ENCODE assay signal across 8 mouse cellular contexts in genomic region chr10:3572723-3573649, GRCm38 (mm10). TPM values are rescaled to one million over a fixed set of nuclear protein-coding genes. Genes with fewer than 3 reads are reported as not detected.
DNase-seq lines count a peak whose midpoint lies in the region; ATAC-seq and TF ChIP-seq lines count a peak whose summit lies in the region.

No protein-coding gene starts in this region.

- no peaks in the 10 kb centered on the region for H3K36me3 ChIP-seq in stomach, embryonic 16.5 days (ENCODE audit: control insufficient read depth, insufficient read depth, low read length)

- no peak overlapping the region for H3K4me3 ChIP-seq in layer of hippocampus, adult 2 months
- H3K4me3 ChIP-seq in stomach, embryonic 16.5 days (replicated peaks; ENCODE audit: low read length), result no peak overlapping the region

- intact Hi-C loops in heart, postnatal 14 days (cut with DNase I), result loop anchor here (1.0 to 5.0 kb wide), 5 partner anchors 59 to 371 kb away; partner anchors contain the start of gene Plekhg1

- no peaks in the 10 kb centered on the region for H3K9me3 ChIP-seq in stomach, embryonic 16.5 days (replicated peaks; ENCODE audit: control insufficient read depth, low read length)

- peak; percentile 84 for TF ChIP-seq CTCF in layer of hippocampus, adult 2 months (conservative IDR thresholded peaks at IDR 0.05)

- peak; percentile 78 for ATAC-seq in megakaryocyte, adult 5-6 weeks (ENCODE audit: poor library complexity, severe bottlenecking)
- peak; percentile 86 for ATAC-seq in stomach, embryonic 16.5 days (ENCODE audit: insufficient read depth, low FRiP score)
- ATAC-seq in erythroblast, adult 5-6 weeks (replicated peaks; ENCODE audit: low FRiP score, poor library complexity, severe bottlenecking), result no peak

- no peak overlapping the region for H3K9ac ChIP-seq in stomach, embryonic 16.5 days (ENCODE audit: low read length)

- DNase-seq in 3T3-L1 (ENCODE audit: low read depth, low spot score) (peak; percentile 48), NIH3T3 (ENCODE audit: low read depth) (peak; percentile 43)
- peak; percentile 7 for DNase-seq in fat pad, adult 2 months (ENCODE audit: extremely low read depth, low read depth, low spot score)
- peak; percentile 35 to 60 for DNase-seq in heart, postnatal 14 days
- DNase-seq in layer of hippocampus, adult 2 months (ENCODE audit: low spot score in 2 of 2), result peak; percentile 18 to 23

- H3K4me1 ChIP-seq in stomach, embryonic 16.5 days (ENCODE audit: control insufficient read depth, insufficient read depth, low read length), result no peaks in the 10 kb centered on the region

- no peaks in the 10 kb centered on the region for H3K27me3 ChIP-seq in stomach, embryonic 16.5 days (ENCODE audit: control insufficient read depth, insufficient read depth, low read length)

- 58% methylated on average over 10 of the region's 10 CpGs for WGBS in stomach, embryonic 16.5 days

- H3K27ac ChIP-seq in layer of hippocampus, adult 2 months, result no peak overlapping the region
- H3K27ac ChIP-seq in stomach, embryonic 16.5 days (ENCODE audit: low read length), result no peak overlapping the region

- H3K4me2 ChIP-seq in stomach, embryonic 16.5 days (ENCODE audit: low read depth, low read length), result no peak overlapping the region

RNA-seq across cellular contexts. Expression of gene Iyd, which starts 32.9 kb away (rescaled TPM):
- total RNA-seq in heart, postnatal 14 days (2021), result under 1 TPM; 0.15 to 0.29 TPM
- 1 to 10 TPM; 8.2 to 9.9 TPM for total RNA-seq in layer of hippocampus, adult 2 months (2021)
- not detected in 2 replicates for total RNA-seq in megakaryocyte, adult 5-6 weeks (2015)
- total RNA-seq in megakaryocyte, adult 5-6 weeks (2017), result not detected in 2 replicates
- polyA plus RNA-seq in stomach, embryonic 16.5 days (2015; fragmentation: Nextera tagmentation; extraction: Ambion mirVana), result 14.3 and 15.9 TPM in 2 replicates
- not detected in 2 replicates for total RNA-seq in erythroblast, adult 5-6 weeks (2015; ENCODE audit: low replicate concordance)
- total RNA-seq in erythroblast, adult 5-6 weeks (2017; ENCODE audit: low replicate concordance), result not detected in 2 replicates

Comparison
In these comparisons a context has a peak if more than half of its experiments do, and no peak if none do; other contexts are left out.
1. RNA of gene Iyd, which starts 32.9 kb away (total RNA-seq): 8.2 to 9.9 TPM in layer of hippocampus, adult 2 months; 0.15 to 0.29 TPM in heart, postnatal 14 days, not detected in megakaryocyte, adult 5-6 weeks and not detected in erythroblast, adult 5-6 weeks; every median in the first group is over 4 times any median in the second.
2. Peak in every context shown above with its lines, with median percentiles within 50 percentile points of each other: DNase-seq.